In genomic region chr5:96912254-96912635, GRCm38 (mm10) we compare ENCODE assay signal across 11 mouse cellular contexts.
A peak's percentile ranks its signal among the peaks of the same experiment; 100 is the strongest.
DNase-seq lines count a peak whose midpoint lies in the region; ATAC-seq and TF ChIP-seq lines count a peak whose summit lies in the region.
"Had no signal": no experiment of that assay in that cellular context is flagged by ENCODE, and none has a peak within 500 bp of the region (broad histone marks: within the 10 kb centered on the region; RNA-seq: fewer than 3 reads in every experiment).

No protein-coding gene starts in this region.

- no peak for ATAC-seq in heart, embryonic 11.5 days (replicated peaks; ENCODE audit: insufficient number of reproducible peaks, low FRiP score, low TSS enrichment)
- peak; percentile 31 for ATAC-seq in intestine, postnatal 0 days

- H3K4me2 ChIP-seq in heart, embryonic 11.5 days: no peak overlapping the region
- H3K4me2 ChIP-seq in intestine, postnatal 0 days (replicated peaks; ENCODE audit: low read depth): no peak overlapping the region
- H3K4me2 ChIP-seq: midbrain, embryonic 12.5 days had no signal

- 77% methylated on average over 4 of the region's 4 CpGs for WGBS in heart, embryonic 11.5 days (ENCODE audit: insufficient replicate concordance)
- 15% methylated on average over 4 of the region's 4 CpGs for WGBS in lung, adult 2 months
- WGBS in intestine, postnatal 0 days: 30% methylated on average over 4 of the region's 4 CpGs

- no peak overlapping the region for H3K9ac ChIP-seq in heart, embryonic 11.5 days (ENCODE audit: low read depth, low read length)
- H3K9ac ChIP-seq in intestine, postnatal 0 days (ENCODE audit: low read depth, low read length): no peak overlapping the region
- H3K9ac ChIP-seq: midbrain, embryonic 12.5 days had no signal

- peak overlapping the region; percentile 55; the same call in 1 of the 2 replicates for H3K27ac ChIP-seq in heart, embryonic 11.5 days (ENCODE audit: low read depth, low read length)
- H3K27ac ChIP-seq in intestine, postnatal 0 days (ENCODE audit: low read depth, low read length): peak overlapping the region; percentile 6; the same call in 1 of the 2 replicates
- H3K27ac ChIP-seq: midbrain, embryonic 12.5 days had no signal

- TF ChIP-seq CTCF in lung, adult 2 months (IDR thresholded peaks at IDR 0.05; ENCODE audit: insufficient read depth, low read length): no peak
- no peak for TF ChIP-seq CTCF in intestine, postnatal 0 days (IDR thresholded peaks at IDR 0.05; ENCODE audit: low read depth)

- TF ChIP-seq POLR2A in lung, adult 2 months (IDR thresholded peaks at IDR 0.05; ENCODE audit: borderline replicate concordance, extremely low read depth, low read depth, low read length): no peak

- H3K4me1 ChIP-seq in heart, embryonic 11.5 days (ENCODE audit: control insufficient read depth, insufficient read depth, low read length): peaks cover 8% of the 10 kb centered on the region; the same call in 1 of the 2 replicates
- H3K4me1 ChIP-seq in lung, adult 2 months (ENCODE audit: control insufficient read depth, insufficient read depth, low read length): peaks cover 18% of the 10 kb centered on the region
- H3K4me1 ChIP-seq in intestine, postnatal 0 days (replicated peaks; ENCODE audit: control insufficient read depth, insufficient read depth, low read length): peaks cover 3% of the 10 kb centered on the region
- H3K4me1 ChIP-seq: midbrain, embryonic 12.5 days had no signal

- H3K9me3 ChIP-seq in heart, embryonic 11.5 days (replicated peaks; ENCODE audit: control insufficient read depth, low read length): no peaks in the 10 kb centered on the region
- no peaks in the 10 kb centered on the region for H3K9me3 ChIP-seq in intestine, postnatal 0 days (ENCODE audit: control insufficient read depth)
- H3K9me3 ChIP-seq: midbrain, embryonic 12.5 days had no signal

- H3K4me3 ChIP-seq in heart, embryonic 11.5 days (ENCODE audit: low read depth, low read length): no peak overlapping the region
- no peak overlapping the region for H3K4me3 ChIP-seq in lung, adult 2 months (replicated peaks; ENCODE audit: extremely low read depth, low read depth, low read length)
- H3K4me3 ChIP-seq in intestine, postnatal 0 days (ENCODE audit: low read depth, low read length): no peak overlapping the region
- H3K4me3 ChIP-seq: hindbrain, embryonic 10.5 days; midbrain, embryonic 12.5 days had no signal

- no peak for DNase-seq in heart, adult 9 months (ENCODE audit: low spot score in 2 of 2)
- peak; percentile 53 for DNase-seq in lung, postnatal 10 days
- no peak for DNase-seq in lung, adult 2 months
- peak; percentile 64 for DNase-seq in splenic B cell, adult 2 months (ENCODE audit: low read depth, low spot score)
- no peak for DNase-seq in left cerebral cortex, adult 9 months (ENCODE audit: low spot score in 2 of 2)
- no peak for DNase-seq in frontal cortex, adult 2 months (ENCODE audit: extremely low spot score in 1 of 2, low spot score in 1 of 2)
- DNase-seq: cerebellum, adult 18-20 months had no signal

- H3K36me3 ChIP-seq in heart, embryonic 11.5 days (ENCODE audit: control insufficient read depth, insufficient read depth, low read length): no peaks in the 10 kb centered on the region
- 0 out of 2 replicates have a peak, but pooled peaks cover 3% of the 10 kb centered on the region for H3K36me3 ChIP-seq in intestine, postnatal 0 days (ENCODE audit: control insufficient read depth, insufficient read depth)
- no peaks in the 10 kb centered on the region for H3K36me3 ChIP-seq in splenic B cell, adult 2 months (ENCODE audit: control insufficient read depth, insufficient read depth, low read length, poor library complexity, severe bottlenecking)
- H3K36me3 ChIP-seq: hindbrain, embryonic 10.5 days; midbrain, embryonic 12.5 days had no signal

- H3K27me3 ChIP-seq in heart, embryonic 11.5 days (ENCODE audit: control insufficient read depth, insufficient read depth, low read length): no peaks in the 10 kb centered on the region
- no peaks in the 10 kb centered on the region for H3K27me3 ChIP-seq in intestine, postnatal 0 days (replicated peaks; ENCODE audit: control insufficient read depth, insufficient read depth, low read length)
- H3K27me3 ChIP-seq in splenic B cell, adult 2 months (ENCODE audit: control insufficient read depth, insufficient read depth, low read length, poor library complexity, severe bottlenecking): no peaks in the 10 kb centered on the region
- H3K27me3 ChIP-seq: midbrain, embryonic 12.5 days had no signal

Comparison
In these comparisons a context has a peak if more than half of its experiments do, and no peak if none do; other contexts are left out.
1. DNase-seq: peak in lung, postnatal 10 days (single experiment) and splenic B cell, adult 2 months (single experiment); none in heart, adult 9 months (0 of 2), lung, adult 2 months (single experiment), left cerebral cortex, adult 9 months (0 of 2) and frontal cortex, adult 2 months (0 of 2).